Mouse (Mus musculus) ES-E14 (cell line): Measurements from ENCODE around the gene Adh6a.

Source experiments
- MAFK ChIP-seq: IDR thresholded peaks from 2 replicates; pipeline ENCODE4 v1.6.1; 2014; ENCODE audit warnings: mild to moderate bottlenecking, low read depth, low read length, inconsistent platforms; ENCODE audit not compliant: insufficient read depth
- ZC3H11A ChIP-seq: IDR thresholded peaks from 2 replicates; pipeline ENCODE4 v1.6.1; 2012; ENCODE audit warnings: low read depth, mild to moderate bottlenecking, inconsistent platforms, low read length, borderline replicate concordance

DNA sequence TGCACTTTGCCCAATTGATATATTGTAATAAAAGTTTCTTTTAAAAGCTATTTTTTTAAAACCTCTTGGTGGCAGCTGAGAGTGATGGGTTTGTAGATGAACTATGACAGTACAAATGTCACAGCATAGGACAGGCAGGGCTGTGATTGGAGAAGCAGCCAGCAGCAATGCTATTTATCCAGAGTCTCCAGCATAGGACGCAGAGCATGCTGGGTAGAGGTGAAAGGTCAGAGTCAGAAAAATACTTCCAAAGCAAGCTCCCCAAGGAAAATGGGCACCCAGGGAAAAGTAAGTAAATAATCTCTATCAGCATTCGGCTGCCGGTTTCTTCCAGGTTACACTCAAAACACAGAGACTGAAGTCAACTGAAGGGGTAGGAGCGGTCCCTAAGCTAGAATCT, 60.8 kb downstream of the Adh6a start:
- TF ChIP-seq ZC3H11A (no peak), MAFK (no peak)
